Mouse (Mus musculus): ENCODE data around the gene Zbed4.

GRCm38 (mm10) chr15:88768537-88768936 is 17.1 kb downstream of the Zbed4 start:
- TF ChIP-seq GATA1 (IDR thresholded peaks at IDR 0.05; ENCODE audit: low read length), result no peak
- TF ChIP-seq TAL1 (IDR thresholded peaks at IDR 0.05; ENCODE audit: low read length), result no peak
